Mouse (Mus musculus): ENCODE measurements around the gene Pomgnt2. TPM values are rescaled to one million over a fixed set of nuclear protein-coding genes. Genes with fewer than 3 reads are reported as not detected.

The Pomgnt2 gene
- polyA plus RNA-seq, 1 experiment from 2014 or later, result 20.5 TPM

Other genes starting within 250 kb of the Pomgnt2 start
- 16.2 and 29.6 TPM in 2 replicates for gene Zfp651, start 237.8 kb downstream of the Pomgnt2 start, polyA plus RNA-seq (2015; fragmentation: Nextera tagmentation; extraction: Ambion mirVana)
- gene Klhl40, start 219.5 kb downstream of the Pomgnt2 start, polyA plus RNA-seq (2015; fragmentation: Nextera tagmentation; extraction: Ambion mirVana), result 14.0 and 35.3 TPM in 2 replicates
- 1.4 and 5.5 TPM in 2 replicates for gene Hhatl, start 204.6 kb downstream of the Pomgnt2 start, polyA plus RNA-seq (2015; fragmentation: Nextera tagmentation; extraction: Ambion mirVana)
- 0.35 and 0.46 TPM in 2 replicates for gene Ccdc13, start 157.6 kb downstream of the Pomgnt2 start, polyA plus RNA-seq (2015; fragmentation: Nextera tagmentation; extraction: Ambion mirVana)
- gene Higd1a, start 138.7 kb downstream of the Pomgnt2 start, polyA plus RNA-seq (2015; fragmentation: Nextera tagmentation; extraction: Ambion mirVana), result 333 and 347 TPM in 2 replicates
- gene Ackr2, start 98.8 kb downstream of the Pomgnt2 start, polyA plus RNA-seq (2015; fragmentation: Nextera tagmentation; extraction: Ambion mirVana), result 0.51 and 0.92 TPM in 2 replicates
- gene Cyp8b1, start 80.8 kb downstream of the Pomgnt2 start, polyA plus RNA-seq (2015; fragmentation: Nextera tagmentation; extraction: Ambion mirVana), result not detected in 2 replicates
- gene Fam198a, start 46.1 kb downstream of the Pomgnt2 start, polyA plus RNA-seq (2015; fragmentation: Nextera tagmentation; extraction: Ambion mirVana), result 7.6 and 10.0 TPM in 2 replicates
- 58.0 and 58.3 TPM in 2 replicates for gene Snrk, start 120.2 kb upstream of the Pomgnt2 start, polyA plus RNA-seq (2015; fragmentation: Nextera tagmentation; extraction: Ambion mirVana)

All from limb, embryonic 15.5 days (tissue).